Mouse (Mus musculus) liver, embryonic 11.5 days (tissue): ENCODE results near the gene Sftpa1. TPM values are rescaled to one million over a fixed set of nuclear protein-coding genes. Genes with fewer than 3 reads are reported as not detected.

Source experiments
- ATAC-seq: fragments of 200-750 bp; cut with Nextera tagmentation; replicated peaks from 2 replicates; pipeline ENCODE4 v1.8.0; 2017; ENCODE audit warnings: moderate number of reproducible peaks, mild to moderate bottlenecking, moderate TSS enrichment, moderate library complexity; ENCODE audit not compliant: low FRiP score
- DNase-seq: peaks from one replicate; pipeline ENCODE4 v3.0.0-alpha.2; 2017; ENCODE audit warnings: low spot score
- H3K27ac ChIP-seq: fragments of 300-500 bp; sonication (generic); 2 replicates; pipeline ENCODE4 v1.5.1; 2014; ENCODE audit warnings: mild to moderate bottlenecking, low read depth, low read length, control low read depth
- H3K27me3 ChIP-seq: fragments of 300-500 bp; sonication (generic); replicated peaks from 2 replicates; pipeline ENCODE4 v1.6.1; 2014; ENCODE audit warnings: low read length, mixed read lengths; ENCODE audit not compliant: control insufficient read depth, insufficient read depth
- H3K36me3 ChIP-seq: fragments of 300-500 bp; sonication (generic); 2 replicates; pipeline ENCODE4 v1.6.1; 2014; ENCODE audit warnings: mild to moderate bottlenecking, low read length, moderate library complexity, mixed read lengths; ENCODE audit not compliant: control insufficient read depth, insufficient read depth
- H3K4me1 ChIP-seq: fragments of 300-500 bp; sonication (generic); replicated peaks from 2 replicates; pipeline ENCODE4 v1.6.1; 2014; ENCODE audit warnings: low read length, mixed read lengths; ENCODE audit not compliant: control insufficient read depth, insufficient read depth
- H3K4me2 ChIP-seq: fragments of 300-500 bp; sonication (generic); 2 replicates; pipeline ENCODE4 v1.6.1; 2014; ENCODE audit warnings: mild to moderate bottlenecking, control low read depth, moderate library complexity
- H3K4me3 ChIP-seq: fragments of 300-500 bp; sonication (generic); 2 replicates; pipeline ENCODE4 v1.5.1; 2014; ENCODE audit warnings: low read depth, low read length, control low read depth
- H3K9ac ChIP-seq: fragments of 300-500 bp; sonication (generic); 2 replicates; pipeline ENCODE4 v1.6.1; 2014; ENCODE audit warnings: low read depth, low read length, control low read depth
- H3K9me3 ChIP-seq: fragments of 300-500 bp; sonication (generic); 2 replicates; pipeline ENCODE4 v1.6.1; 2016; ENCODE audit warnings: low read length, inconsistent platforms, mixed read lengths; ENCODE audit not compliant: control insufficient read depth
- WGBS: fragments of 180-500 bp; shearing (Covaris S2); extraction: QIAGEN DNeasy Blood & Tissue Kit; methylation state at CpG from one replicate; pipeline ENCODE4 v1.1.7; 2014; 5-methylcytosine and 5-hydroxymethylcytosine counted together
- polyA plus RNA-seq: library from polyadenylated mRNA; unstranded; fragments of >200 nt; fragmentation: Nextera tagmentation; extraction: Ambion mirVana; gene quantifications from 2 replicates; pipeline ENCODE4 v1.2.1, GENCODE M21; 2014

Sftpa1 gene
- polyA plus RNA-seq, 1 experiment from 2014 or later = not detected

GRCm38 (mm10) chr14:41170514-41170913 lies 38.9 kb downstream of the Sftpa1 start:
- Histone ChIP-seq H3K9ac (no peak overlapping the region), H3K27me3 (no peaks in the 10 kb centered on the region)
- no peak for DNase-seq

GRCm38 (mm10) chr14:41174802-41175201 lies 43.2 kb downstream of the Sftpa1 start:
- no peaks in the 10 kb centered on the region for H3K9me3 ChIP-seq
- ATAC-seq (no peak), DNase-seq (no peak)
- H3K27ac ChIP-seq = no peak overlapping the region
- H3K4me1 ChIP-seq = no peaks in the 10 kb centered on the region
- no peak overlapping the region for H3K4me2 ChIP-seq
- no peaks in the 10 kb centered on the region for H3K27me3 ChIP-seq
- no peak overlapping the region for H3K9ac ChIP-seq
- H3K36me3 ChIP-seq = no peaks in the 10 kb centered on the region
- H3K4me3 ChIP-seq = no peak overlapping the region
- WGBS = 57% methylated on average over 1 of the region's 1 CpGs

More at GRCm38 (mm10) chr14:41170514-41170913, 38.9 kb downstream of the Sftpa1 start:
- ATAC-seq = no peak
- WGBS = 75% methylated on average over 2 of the region's 2 CpGs
- no peak overlapping the region for H3K4me3 ChIP-seq
- H3K36me3 ChIP-seq = no peaks in the 10 kb centered on the region
- no peaks in the 10 kb centered on the region for H3K9me3 ChIP-seq
- no peak overlapping the region for H3K4me2 ChIP-seq
- no peaks in the 10 kb centered on the region for H3K4me1 ChIP-seq
- no peak overlapping the region for H3K27ac ChIP-seq

GRCm38 (mm10) chr14:41185059-41185821 lies 53.7 kb downstream of the Sftpa1 start, which contains the start of gene Sftpd:
TSS of gene Sftpd (minus strand) at chr14:41185149.
- Histone ChIP-seq H3K4me1 (no peaks in the 10 kb centered on the region), H3K9ac (no peak within 1 kb of the TSS), H3K27ac (no peak within 1 kb of the TSS), H3K4me2 (no peak within 1 kb of the TSS), H3K9me3 (no peaks in the 10 kb centered on the region), H3K4me3 (no peak within 1 kb of the TSS), H3K36me3 (no peaks in the 10 kb centered on the region), H3K27me3 (no peaks in the 10 kb centered on the region)
- ATAC-seq (no peak), DNase-seq (no peak)
- 67% methylated on average over 4 of the region's 4 CpGs for WGBS

Other genes starting within 250 kb of the Sftpa1 start
- gene Sh2d4b, start 238.5 kb upstream of the Sftpa1 start, polyA plus RNA-seq = 0.43 and 0.86 TPM in 2 replicates
- 65.3 and 68.1 TPM in 2 replicates for gene Tspan14, start 165.0 kb upstream of the Sftpa1 start, polyA plus RNA-seq
- 78.2 and 84.8 TPM in 2 replicates for gene Fam213a, start 118.0 kb upstream of the Sftpa1 start, polyA plus RNA-seq
- not detected in 2 replicates for gene Dydc2, start 62.6 kb upstream of the Sftpa1 start, polyA plus RNA-seq
- gene Dydc1, start 58.9 kb upstream of the Sftpa1 start, polyA plus RNA-seq = not detected in 2 replicates
- gene Mat1a, start 26.7 kb upstream of the Sftpa1 start, polyA plus RNA-seq = 0.05 and 0.19 TPM in 2 replicates
- gene Mbl1, start 19.7 kb downstream of the Sftpa1 start, polyA plus RNA-seq = 6.7 and 8.0 TPM in 2 replicates
- 0.08 TPM in 1 of 2 replicates, not detected in the other for gene Sftpd, start 53.4 kb downstream of the Sftpa1 start, polyA plus RNA-seq
- gene Gm2832, start 147.0 kb downstream of the Sftpa1 start, polyA plus RNA-seq = 0.10 TPM in 1 of 2 replicates, not detected in the other
- not detected in 2 replicates for gene Gm5798, start 216.8 kb downstream of the Sftpa1 start, polyA plus RNA-seq